Mouse (Mus musculus) Patski (cell line): Measurements from ENCODE around the gene Cbln1. TPM values are rescaled to one million over a fixed set of nuclear protein-coding genes. Genes with fewer than 3 reads are reported as not detected.

ENCODE experiments used
- ATAC-seq: fragments of 100-300 bp; one replicate; pipeline ENCODE4 v1.8.0; 2021
- CTCF ChIA-PET: fragments of 350-600 bp; sonication (Branson Sonifier 250); formaldehyde crosslinking; loops from one replicate; lab custom pipeline; 2022; ENCODE audit warnings: inconsistent platforms; lab: Charles Lee
- POLR2A ChIA-PET: fragments of 350-600 bp; sonication (Branson Sonifier 250); formaldehyde crosslinking; loops from one replicate; lab custom pipeline; 2022; ENCODE audit warnings: antibody characterized with exemption, inconsistent platforms; lab: Charles Lee
- DNase-seq: peaks from one replicate; pipeline ENCODE4 v3.0.0-alpha.2; 2011; ENCODE audit warnings: low read depth, low spot score
- H3K27me3 ChIP-seq: fragments of 371-371 bp; one replicate; pipeline ENCODE4 v1.5.1; 2021
- CTCF ChIP-seq: fragments of 100-300 bp; IDR thresholded peaks from one replicate; pipeline ENCODE4 v1.5.1; 2021
- in situ Hi-C: fragments of 300-500 bp; cut with MboI; formaldehyde crosslinking; loops from 3 replicates; pipeline ENCODE4 v1.11.1; 2018; ENCODE audit warnings: low pct_unique_long_range_greater_than_20kb, mixed read lengths
- polyA plus RNA-seq: library from polyadenylated mRNA; unstranded; gene quantifications from one replicate; pipeline ENCODE4 v1.2.3, GENCODE M21; 2021

Cbln1 gene
- polyA plus RNA-seq, 1 experiment from 2014 or later = 0.04 TPM

GRCm38 (mm10) chr8:87451737-87452136 lies 20.7 kb downstream of the Cbln1 start:
- ATAC-seq = no peak
- H3K27me3 ChIP-seq = peaks cover 7% of the 10 kb centered on the region
- TF ChIP-seq CTCF = no peak
- ChIA-PET CTCF (no interaction called here), POLR2A (no interaction called here)
- in situ Hi-C loops = no loop called here
- no peak for DNase-seq

GRCm38 (mm10) chr8:87434592-87434991 lies 37.8 kb downstream of the Cbln1 start:
- H3K27me3 ChIP-seq = peaks cover 16% of the 10 kb centered on the region
- ChIA-PET CTCF (no interaction called here), POLR2A (no interaction called here)
- ATAC-seq (no peak), DNase-seq (no peak)
- in situ Hi-C loops = no loop called here
- TF ChIP-seq CTCF = no peak

GRCm38 (mm10) chr8:87427188-87427587 lies 45.2 kb downstream of the Cbln1 start:
- no peak for DNase-seq
- in situ Hi-C loops = no loop called here

GRCm38 (mm10) chr8:87424706-87425105 lies 47.7 kb downstream of the Cbln1 start:
- ATAC-seq (no peak), DNase-seq (no peak)
- CTCF ChIA-PET = no interaction called here
- POLR2A ChIA-PET = no interaction called here
- in situ Hi-C loops = no loop called here
- TF ChIP-seq CTCF = no peak
- peaks cover 30% of the 10 kb centered on the region for H3K27me3 ChIP-seq

More at GRCm38 (mm10) chr8:87427188-87427587, 45.2 kb downstream of the Cbln1 start:
- CTCF ChIA-PET = interaction anchor here (1.7 kb wide), 1 partner anchor 9 kb away, joined by 6 read pairs; no protein-coding TSS in a partner anchor
- ATAC-seq = no peak
- peaks cover 24% of the 10 kb centered on the region for H3K27me3 ChIP-seq
- TF ChIP-seq CTCF = no peak
- POLR2A ChIA-PET = no interaction called here

DNA sequence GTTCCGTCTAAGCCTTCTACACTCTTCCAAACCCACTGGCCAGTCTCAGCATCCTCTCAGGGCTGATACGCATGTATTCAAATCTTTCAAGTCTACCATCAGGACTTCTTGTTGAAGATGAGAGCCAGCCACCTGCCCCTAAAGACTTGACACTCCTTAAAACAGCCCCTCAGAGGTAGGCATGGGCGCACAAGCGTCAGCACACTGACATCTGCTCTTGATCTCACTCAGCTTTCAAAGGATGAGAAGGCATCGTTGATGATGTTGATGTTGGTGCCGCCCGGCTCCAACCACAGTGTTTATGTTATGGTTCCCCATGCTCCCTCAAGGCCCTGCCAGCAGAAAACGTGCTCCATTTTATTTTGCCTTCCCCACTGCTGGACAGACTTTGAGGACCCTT lies 50.7 kb downstream of the Cbln1 start:
- ATAC-seq = no peak
- no peak for TF ChIP-seq CTCF
- ChIA-PET POLR2A (no interaction called here), CTCF (no interaction called here)
- H3K27me3 ChIP-seq = peaks cover 21% of the 10 kb centered on the region
- in situ Hi-C loops = no loop called here
- no peak for DNase-seq

Other genes with a start within 250 kb of the Cbln1 start
- not detected for gene 4933402J07Rik, start 91.2 kb upstream of the Cbln1 start, polyA plus RNA-seq